Mouse (Mus musculus) gastrocnemius, postnatal 36 days (tissue): ENCODE results near the gene Zfp607b. TPM values are rescaled to one million over a fixed set of nuclear protein-coding genes. Genes with fewer than 3 reads are reported as not detected.

Experiments used
- total RNA-seq, 2 experiments: library from RNA; stranded (reverse); gene quantifications; 2 replicates each; pipeline ENCODE4 v1.2.3; 2021

Zfp607b gene
- total RNA-seq, 2 experiments from 2014 or later = 0.26 to 0.37 TPM

Other genes starting within 250 kb of the Zfp607b start
- under 1 TPM in 1 of 2 experiments, not detected in 1; 0.03 TPM for gene Sptbn4, start 241.7 kb upstream of the Zfp607b start, total RNA-seq
- gene Blvrb, start 241.4 kb upstream of the Zfp607b start, total RNA-seq = 10 to 100 TPM; 10.9 to 12.7 TPM
- 1 to 10 TPM; 4.5 to 5.3 TPM for gene Sertad3, start 215.6 kb upstream of the Zfp607b start, total RNA-seq
- gene Sertad1, start 202.4 kb upstream of the Zfp607b start, total RNA-seq = 1 to 10 TPM; 7.1 to 8.8 TPM
- 10 to 100 TPM in 1 of 2 experiments, 1 to 10 TPM in 1; 4.6 to 10.7 TPM for gene Prx, start 190.0 kb upstream of the Zfp607b start, total RNA-seq
- gene Hipk4, start 166.1 kb upstream of the Zfp607b start, total RNA-seq = under 1 TPM; 0.07 to 0.08 TPM
- gene Pld3, start 136.1 kb upstream of the Zfp607b start, total RNA-seq = 10 to 100 TPM; 12.6 to 13.6 TPM
- 100 to 1,000 TPM in 1 of 2 experiments, 10 to 100 TPM in 1; 96.8 to 127 TPM for gene 2310022A10Rik, start 136.1 kb upstream of the Zfp607b start, total RNA-seq
- gene Akt2, start 97.8 kb upstream of the Zfp607b start, total RNA-seq = 100 to 1,000 TPM; 135 to 142 TPM
- gene Ttc9b, start 35.4 kb upstream of the Zfp607b start, total RNA-seq = not detected
- 10 to 100 TPM; 30.6 to 34.2 TPM for gene Map3k10, start 14.7 kb upstream of the Zfp607b start, total RNA-seq
- 1 to 10 TPM; 4.5 to 5.8 TPM for gene Zfp60, start 42.0 kb downstream of the Zfp607b start, total RNA-seq
- 1 to 10 TPM; 3.4 to 3.5 TPM for gene Zfp626, start 117.9 kb downstream of the Zfp607b start, total RNA-seq
- 1 to 10 TPM; 1.7 to 2.7 TPM for gene Zfp59, start 149.3 kb downstream of the Zfp607b start, total RNA-seq
- gene Zfp607a, start 168.2 kb downstream of the Zfp607b start, total RNA-seq = 1 to 10 TPM; 1.7 to 3.2 TPM
- gene Zfp974, start 240.1 kb downstream of the Zfp607b start, total RNA-seq = 1 to 10 TPM; 3.2 to 3.5 TPM